Mouse (Mus musculus) left cerebral cortex, adult 11 months (tissue): ENCODE measurements around the gene Tmem268.

ENCODE experiments used
- DNase-seq: peaks from one replicate; pipeline ENCODE4 v3.0.0; 2022; ENCODE audit warnings: low spot score

Gene Tmem268

DNA sequence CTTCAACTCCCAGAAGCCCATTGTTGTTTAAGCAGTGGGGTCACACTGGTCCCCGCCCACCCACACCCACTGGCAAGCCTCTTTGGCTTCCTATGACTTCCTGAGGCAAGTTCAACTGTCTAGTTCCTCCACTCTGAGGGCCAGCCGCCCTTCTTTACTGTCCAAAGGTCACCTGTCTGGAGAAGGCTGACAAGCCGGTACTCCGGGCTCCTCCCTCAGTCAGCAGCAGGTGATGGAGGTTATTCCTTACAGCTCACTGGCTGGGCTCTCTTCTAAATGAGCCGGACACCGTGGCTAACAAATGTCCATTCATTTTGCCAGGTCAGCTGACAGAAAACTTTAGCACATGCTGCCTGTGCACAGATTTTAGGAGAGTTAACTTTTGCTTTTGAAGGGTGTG, 42.2 kb downstream of the Tmem268 start:
- DNase-seq, result no peak

DNA sequence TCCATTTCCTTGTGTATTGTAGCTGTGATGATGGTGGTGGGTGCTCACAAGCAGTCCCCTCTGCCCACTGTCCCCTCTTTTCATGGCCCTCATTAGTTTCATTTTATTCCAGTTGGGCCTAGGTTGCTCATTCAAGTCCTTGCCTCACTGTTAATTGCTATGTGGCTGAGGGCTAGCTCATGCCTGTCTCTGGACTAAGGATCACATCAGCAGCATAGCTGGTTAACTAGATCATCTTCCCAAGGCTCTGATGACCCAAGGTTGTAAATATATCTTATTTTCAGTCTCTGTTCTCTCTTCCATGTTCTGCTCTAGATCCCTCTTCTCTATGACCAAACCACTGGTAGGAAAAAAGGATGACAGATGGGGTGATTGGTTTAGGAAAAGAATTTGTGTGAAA, 42.7 kb downstream of the Tmem268 start:
- no peak for DNase-seq

DNA sequence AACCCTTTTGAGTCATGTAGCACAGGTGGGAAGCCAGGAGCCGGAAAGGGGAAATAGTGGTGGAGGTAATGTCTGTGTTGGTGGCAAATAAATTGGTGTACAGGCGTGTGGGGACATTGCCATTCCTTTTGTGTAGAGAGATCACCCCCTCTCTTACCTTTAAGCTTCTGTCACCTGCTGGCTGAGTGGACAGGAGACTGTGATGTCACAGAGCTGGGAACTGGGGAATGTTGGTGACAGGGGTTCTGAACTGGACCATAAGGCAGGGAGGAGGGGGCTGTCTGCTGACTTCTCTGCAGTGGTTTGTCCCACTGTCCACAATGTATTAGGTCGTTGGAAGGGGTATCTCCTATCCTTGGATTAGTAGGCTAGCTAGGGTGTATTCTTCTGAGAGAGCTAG, 46.4 kb downstream of the Tmem268 start, which contains the start of gene Gm11213:
Gene Gm11213 (minus strand): TSS at position 317 of the 400 bp plus-strand sequence.
- DNase-seq, result no peak

DNA sequence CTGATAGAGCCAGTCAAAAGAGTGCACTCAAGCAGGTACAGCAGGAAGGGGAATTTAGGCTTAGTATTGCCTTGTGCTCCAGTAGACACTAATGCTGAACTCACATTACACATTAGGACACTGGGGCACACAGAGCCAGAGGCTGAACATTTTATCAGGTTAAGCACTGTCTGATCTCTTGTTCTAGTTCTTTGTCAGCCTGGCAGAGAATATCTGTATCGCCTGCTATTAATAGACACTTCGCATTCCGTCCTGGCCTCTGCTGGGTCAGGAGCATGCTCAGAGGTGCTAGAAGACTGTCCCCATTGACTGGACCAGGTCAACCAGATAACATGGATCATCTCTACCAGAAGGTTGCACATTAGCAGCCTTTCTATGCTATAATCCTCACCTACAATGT, 47.0 kb downstream of the Tmem268 start:
- DNase-seq, result no peak

DNA sequence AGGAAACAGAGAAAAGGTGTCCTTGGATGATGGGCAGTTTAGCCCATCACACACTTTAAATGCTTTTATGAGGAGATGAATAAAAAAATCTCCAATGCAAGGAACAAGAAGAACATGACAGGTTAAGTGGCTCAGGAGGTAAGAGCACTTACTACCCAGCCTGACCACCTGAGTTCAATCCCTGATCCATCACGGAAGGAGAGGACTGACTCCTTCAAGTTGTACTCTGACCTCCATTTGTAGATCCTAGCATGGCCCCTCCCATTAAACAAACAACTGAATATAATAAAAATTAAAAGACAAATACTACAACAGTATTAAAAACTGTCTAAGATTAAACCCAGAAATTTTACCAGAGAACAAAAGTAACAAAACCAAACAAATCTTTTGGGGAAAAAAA, 47.4 kb downstream of the Tmem268 start:
- no peak for DNase-seq

DNA sequence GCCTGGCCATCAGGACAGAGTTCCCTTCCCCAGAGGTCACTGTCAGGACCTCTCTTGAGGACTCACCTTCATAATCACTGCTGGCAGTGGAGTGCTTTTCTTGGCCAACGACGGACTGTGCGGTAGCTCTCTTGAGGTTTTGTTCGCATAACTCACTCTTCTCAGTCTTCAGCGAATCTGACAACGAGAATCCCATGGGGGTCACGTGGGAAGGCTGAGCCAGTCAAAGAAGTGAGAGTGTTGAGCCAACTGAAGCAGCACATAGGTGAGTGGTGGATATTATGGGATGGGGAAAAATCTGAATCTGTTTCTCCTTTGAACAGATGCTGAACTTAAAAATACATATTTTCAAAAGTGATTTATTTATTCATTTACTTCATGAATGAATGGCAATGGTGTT, 49.8 kb downstream of the Tmem268 start:
- no peak for DNase-seq

DNA sequence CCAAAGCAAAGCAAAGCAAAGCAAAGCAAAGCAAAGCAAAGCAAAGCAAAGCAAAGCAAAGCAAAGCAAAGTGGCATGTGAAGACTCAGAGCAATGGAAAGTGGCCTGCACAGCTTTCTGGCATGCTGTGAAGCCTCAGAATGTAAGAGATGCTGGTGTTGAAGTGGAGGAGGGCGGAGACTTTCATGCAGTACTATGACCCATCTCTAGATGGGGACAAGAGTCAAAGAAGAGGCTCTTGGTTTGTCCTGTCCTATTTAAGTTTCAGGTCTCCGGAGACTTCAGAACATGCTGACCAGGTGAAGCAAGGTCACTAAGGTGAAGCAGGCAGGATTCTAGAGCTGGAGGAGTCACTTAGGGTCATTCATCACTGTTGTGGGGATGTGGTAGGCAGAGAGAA, 63.3 kb downstream of the Tmem268 start:
- DNase-seq, result no peak

DNA sequence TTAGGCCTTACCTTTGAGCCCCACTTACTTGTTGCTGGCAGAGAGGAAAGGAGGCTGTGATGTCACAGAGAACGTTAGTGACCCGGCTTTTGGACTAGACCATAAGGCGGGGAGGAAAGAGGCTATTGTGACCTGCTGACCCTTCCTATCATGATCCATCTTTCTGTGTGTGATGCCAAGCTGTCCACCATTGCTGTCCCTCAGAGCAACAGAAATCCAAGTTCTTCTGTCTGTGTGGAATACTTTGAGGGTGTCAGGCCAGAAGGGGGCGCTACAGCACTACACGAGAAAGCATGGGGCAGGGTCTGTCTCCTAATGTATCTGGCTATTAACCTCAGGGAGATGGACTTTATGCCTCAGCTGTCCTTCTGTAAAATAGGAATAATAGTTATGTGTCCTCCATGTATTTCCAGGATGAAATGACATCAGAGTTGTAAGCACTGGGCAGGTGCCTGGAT, 63.8 kb downstream of the Tmem268 start, which contains the start of gene Tex48:
Gene Tex48 (minus strand): TSS at position 51 of the 458 bp plus-strand sequence.
- no peak for DNase-seq

DNA sequence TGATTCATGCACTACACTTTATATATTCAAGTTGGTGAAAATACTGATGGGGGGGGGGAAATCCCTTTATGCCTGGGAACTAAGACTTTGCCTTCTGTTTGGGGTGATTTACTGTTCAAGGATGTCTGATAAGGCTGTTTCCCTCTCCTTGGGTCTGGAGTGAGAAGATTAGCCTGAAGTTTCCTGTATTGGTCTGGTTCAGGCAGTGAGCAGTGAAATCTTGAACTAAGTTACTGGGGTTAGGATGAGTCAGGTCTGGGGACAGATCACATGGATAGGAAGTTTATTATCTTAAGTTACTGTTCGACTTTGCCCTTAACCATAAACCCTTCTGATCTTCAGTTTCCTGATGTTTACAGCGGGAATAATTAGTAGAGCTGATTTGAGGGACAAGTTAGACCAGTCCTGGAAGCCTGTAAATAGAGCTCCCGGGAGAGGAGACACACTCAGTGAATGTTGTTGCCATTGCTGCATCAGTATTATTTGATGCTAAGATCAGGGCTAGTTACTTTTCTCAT, 67.0 kb downstream of the Tmem268 start:
- DNase-seq, result no peak

DNA sequence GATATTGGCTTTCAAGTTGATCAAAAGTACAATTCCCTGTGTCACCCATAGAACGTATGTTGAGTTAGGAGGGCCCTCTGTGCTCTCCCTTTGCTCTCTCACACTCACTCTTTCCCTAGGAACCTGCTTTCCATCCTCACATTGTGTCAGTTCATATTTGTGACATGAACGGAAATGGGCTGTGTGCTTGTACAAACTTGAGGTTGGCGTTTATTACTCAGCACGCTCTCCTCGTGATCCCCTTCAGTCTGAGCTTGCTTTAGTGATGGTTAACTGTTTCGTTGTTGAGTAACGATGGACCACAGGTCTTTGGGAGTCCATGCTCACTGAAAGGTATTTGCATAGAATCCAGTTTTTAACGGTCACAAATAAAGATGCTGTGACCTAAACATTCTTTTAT, 68.5 kb downstream of the Tmem268 start:
- DNase-seq, result no peak

DNA sequence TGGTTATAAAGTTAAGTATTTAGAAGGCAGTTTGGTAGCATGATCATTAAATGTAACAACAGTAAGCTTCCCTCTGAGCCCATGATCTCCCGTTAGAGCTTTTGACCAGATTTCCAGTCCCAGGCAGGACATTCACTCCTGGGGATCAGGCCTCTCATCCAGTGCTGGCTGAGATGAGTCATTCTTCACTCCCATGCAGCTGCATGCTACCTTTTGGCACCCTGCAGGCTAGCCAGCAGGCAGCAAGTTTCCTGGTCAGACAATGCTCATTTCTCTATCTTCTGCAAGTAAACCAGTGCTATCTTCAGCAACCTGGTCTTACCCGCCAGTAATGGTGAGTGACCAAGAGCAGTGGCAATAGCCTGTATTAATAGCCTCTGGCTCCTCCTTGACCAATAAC, 74.6 kb downstream of the Tmem268 start:
- no peak for DNase-seq
